Mouse (Mus musculus) hindlimb bud, embryonic 11.5 days (tissue): ENCODE results near the gene Mical2.

Source experiments
- DNase-seq: peaks from one replicate; pipeline ENCODE4 v3.0.0-alpha.2; 2012; ENCODE audit warnings: low read depth, low spot score; ENCODE audit errors: extremely low spot score

The Mical2 gene

GRCm38 (mm10) chr7:112313211-112313610 is 87.6 kb downstream of the Mical2 start:
- DNase-seq = no peak

GRCm38 (mm10) chr7:112313670-112314069 is 88.0 kb downstream of the Mical2 start:
- DNase-seq = no peak

GRCm38 (mm10) chr7:112316239-112316638 is 90.6 kb downstream of the Mical2 start:
- no peak for DNase-seq

GRCm38 (mm10) chr7:112317491-112317890 is 91.8 kb downstream of the Mical2 start:
- DNase-seq = no peak

GRCm38 (mm10) chr7:112318306-112318705 is 92.7 kb downstream of the Mical2 start:
- no peak for DNase-seq

- DNase-seq = no peak
These were observed 93.8 kb downstream of the Mical2 start for GRCm38 (mm10) chr7:112319419-112319818.

GRCm38 (mm10) chr7:112320052-112320730 is 94.5 kb downstream of the Mical2 start:
- no peak for DNase-seq

- no peak for DNase-seq
These were observed 96.4 kb downstream of the Mical2 start for GRCm38 (mm10) chr7:112321798-112322794.

- DNase-seq = no peak
These were observed 98.9 kb downstream of the Mical2 start for GRCm38 (mm10) chr7:112324577-112324976.

- no peak for DNase-seq
These were observed 101.2 kb downstream of the Mical2 start for GRCm38 (mm10) chr7:112326852-112327251.

GRCm38 (mm10) chr7:112328969-112329368 is 103.3 kb downstream of the Mical2 start:
- no peak for DNase-seq

GRCm38 (mm10) chr7:112329496-112329895 is 103.8 kb downstream of the Mical2 start:
- no peak for DNase-seq

GRCm38 (mm10) chr7:112330935-112331334 is 105.3 kb downstream of the Mical2 start:
- no peak for DNase-seq

GRCm38 (mm10) chr7:112331804-112332203 is 106.1 kb downstream of the Mical2 start:
- DNase-seq = no peak

GRCm38 (mm10) chr7:112332426-112332825 is 106.8 kb downstream of the Mical2 start:
- DNase-seq = no peak

- no peak for DNase-seq
These were observed 107.7 kb downstream of the Mical2 start for GRCm38 (mm10) chr7:112333404-112333803.

- no peak for DNase-seq
These were observed 110.6 kb downstream of the Mical2 start for GRCm38 (mm10) chr7:112336213-112336631.

- DNase-seq = no peak
These were observed 111.1 kb downstream of the Mical2 start for GRCm38 (mm10) chr7:112336769-112337168.

GRCm38 (mm10) chr7:112337736-112338135 is 112.1 kb downstream of the Mical2 start:
- DNase-seq = no peak

- no peak for DNase-seq
These were observed 115.4 kb downstream of the Mical2 start for GRCm38 (mm10) chr7:112341052-112341451.

GRCm38 (mm10) chr7:112345687-112346086 is 120.0 kb downstream of the Mical2 start:
- DNase-seq = no peak

GRCm38 (mm10) chr7:112351541-112351940 is 125.9 kb downstream of the Mical2 start:
- peak; percentile 74 for DNase-seq
